Mouse (Mus musculus): ENCODE results near the gene Usp48.

- no peak for TF ChIP-seq POLR2A (IDR thresholded peaks at IDR 0.05; ENCODE audit: borderline replicate concordance, low read depth, low read length)
- TF ChIP-seq CTCF (IDR thresholded peaks at IDR 0.05; ENCODE audit: low read depth, low read length), result no peak
These were observed 3.6 kb downstream of the Usp48 start for GRCm38 (mm10) chr4:137597098-137597630.
